Mouse (Mus musculus): Measurements from ENCODE around the gene Fcho1. TPM values are rescaled to one million over a fixed set of nuclear protein-coding genes. Genes with fewer than 3 reads are reported as not detected.

The Fcho1 gene
- total RNA-seq, 1 experiment, result 21.9 TPM

DNA sequence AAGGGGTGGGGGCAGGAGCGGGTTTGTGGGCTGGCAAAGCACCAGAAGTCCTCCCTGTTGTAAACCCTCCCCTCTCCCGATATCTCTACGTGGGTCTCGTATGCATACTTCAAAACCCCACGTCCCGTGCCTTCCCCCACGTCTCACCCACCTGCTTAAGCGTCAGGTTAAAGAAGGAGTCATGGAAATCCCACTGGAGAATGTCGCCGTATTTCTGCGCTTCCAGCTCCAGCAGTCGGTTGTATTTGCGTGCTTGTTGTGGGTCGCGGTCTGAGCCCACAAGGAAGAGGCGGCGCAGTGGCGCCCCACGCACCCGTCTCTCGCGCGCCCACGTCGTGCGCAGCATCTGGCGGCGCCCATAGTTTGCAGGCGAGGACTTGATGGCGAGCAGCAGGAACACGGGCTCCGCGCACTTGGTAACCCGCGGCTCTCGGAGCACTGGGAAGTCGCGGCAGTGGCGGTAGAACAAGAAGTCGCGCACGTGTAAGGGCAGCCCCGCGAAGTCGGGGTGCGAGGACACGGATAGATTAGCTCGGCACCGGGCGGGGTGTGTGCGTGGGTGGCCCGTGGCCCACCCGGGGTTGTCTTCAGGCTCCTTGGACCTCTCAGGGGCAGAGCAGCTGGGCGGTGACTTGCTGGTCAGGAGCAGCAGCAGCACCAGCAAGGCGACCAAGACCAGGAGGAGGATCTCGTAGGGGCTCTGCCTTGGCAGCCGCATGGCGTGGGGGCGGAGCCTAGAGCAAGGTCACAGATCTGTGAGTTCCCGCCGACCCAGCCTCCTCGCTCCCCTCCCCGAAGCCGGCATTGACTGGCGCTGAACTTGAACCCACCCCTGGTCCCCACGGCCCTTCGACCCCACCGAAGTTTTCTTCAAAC is 32.1 kb downstream of the Fcho1 start:
- in situ Hi-C loops (cut with MboI; ENCODE audit: low sequenced_read_pairs in 2 of 2, unreplicated experiment in 2 of 2), result no loop called here
- Histone ChIP-seq H3K4me1 (ENCODE audit: control insufficient read depth in 2 of 2, insufficient read depth in 2 of 2, low read length in 2 of 2, poor library complexity in 1 of 2) (peaks cover 0 to 27% of the 10 kb centered on the region in 2 experiments; a peak in 2 of 4 replicates), H3K36me3 (ENCODE audit: control insufficient read depth, insufficient read depth, low read length, poor library complexity, severe bottlenecking) (no peaks in the 10 kb centered on the region), H3K27ac (ENCODE audit: insufficient read depth, low read depth, low read length, poor library complexity, severe bottlenecking) (no peak overlapping the region), H3K9ac (ENCODE audit: insufficient read depth, low read depth, low read length, poor library complexity, severe bottlenecking) (no peak overlapping the region), H3K4me3 (ENCODE audit: insufficient read depth in 1 of 2, low read depth in 1 of 2, low read length in 2 of 2, poor library complexity in 1 of 2, severe bottlenecking in 1 of 2) (peak overlapping the region; percentile 27 to 56; a peak in 3 of 4 replicates), H3K9me3 (ENCODE audit: control insufficient read depth, insufficient read depth, low read depth, low read length) (no peaks in the 10 kb centered on the region)
- no peak for TF ChIP-seq CHD2 (IDR thresholded peaks at IDR 0.05; ENCODE audit: low read depth, low read length)
- no peak for TF ChIP-seq ZNF384 (IDR thresholded peaks at IDR 0.05; ENCODE audit: low read depth, low read length)
- no peak for TF ChIP-seq ZC3H11A (IDR thresholded peaks at IDR 0.05; ENCODE audit: borderline replicate concordance, low read depth, low read length)
- no peak for TF ChIP-seq MAFK (IDR thresholded peaks at IDR 0.05; ENCODE audit: insufficient read depth, low read depth, low read length)
- TF ChIP-seq HCFC1 (IDR thresholded peaks at IDR 0.05; ENCODE audit: borderline replicate concordance, insufficient read depth, low read length), result no peak
- no peak for DNase-seq (ENCODE audit: low read depth, low spot score)

DNA sequence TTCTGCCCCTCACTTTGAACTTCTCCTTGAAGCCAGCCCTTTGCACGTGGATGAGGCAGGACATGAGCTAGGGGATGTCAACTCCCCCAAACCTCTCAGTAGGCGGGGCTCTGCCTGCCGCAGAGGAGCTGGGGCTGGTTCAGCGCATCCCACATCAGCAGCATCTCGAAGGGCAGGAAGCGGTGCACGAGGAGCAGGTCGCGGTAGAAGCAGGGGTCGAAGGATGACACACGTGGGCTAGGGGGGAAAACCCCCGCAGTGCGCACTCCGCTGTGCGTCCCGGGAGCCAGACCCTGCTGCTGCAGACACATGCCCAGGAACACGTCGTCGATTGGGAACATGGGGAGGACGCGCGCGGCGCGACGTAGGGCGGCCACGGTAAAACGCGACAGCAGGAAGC is 33.0 kb downstream of the Fcho1 start:
- TF ChIP-seq CHD2 (IDR thresholded peaks at IDR 0.05; ENCODE audit: low read depth, low read length) (no peak), HCFC1 (IDR thresholded peaks at IDR 0.05; ENCODE audit: borderline replicate concordance, insufficient read depth, low read length) (no peak), MAFK (IDR thresholded peaks at IDR 0.05; ENCODE audit: insufficient read depth, low read depth, low read length) (no peak), ZNF384 (IDR thresholded peaks at IDR 0.05; ENCODE audit: low read depth, low read length) (no peak), ZC3H11A (IDR thresholded peaks at IDR 0.05; ENCODE audit: borderline replicate concordance, low read depth, low read length) (no peak)
- in situ Hi-C loops (cut with MboI; ENCODE audit: low sequenced_read_pairs in 2 of 2, unreplicated experiment in 2 of 2), result no loop called here
- H3K9me3 ChIP-seq (ENCODE audit: control insufficient read depth, insufficient read depth, low read depth, low read length), result no peaks in the 10 kb centered on the region

GRCm38 (mm10) chr8:71689028-71689427 is 36.5 kb downstream of the Fcho1 start, which contains the start of gene Insl3:
Insl3 (plus strand) TSS chr8:71689214.
- H3K36me3 ChIP-seq (ENCODE audit: control insufficient read depth, insufficient read depth, low read length, poor library complexity, severe bottlenecking), result 0 out of 2 replicates have a peak, but pooled peaks cover 2% of the 10 kb centered on the region
- peak within 1 kb of the TSS; percentile 25; the same call in 1 of the 2 replicates for H3K9ac ChIP-seq (ENCODE audit: insufficient read depth, low read depth, low read length, poor library complexity, severe bottlenecking)
- no peaks in the 10 kb centered on the region for H3K9me3 ChIP-seq (ENCODE audit: control insufficient read depth, insufficient read depth, low read depth, low read length)
- peak within 1 kb of the TSS; percentile 9 to 54; a peak in 3 of 4 replicates for H3K4me3 ChIP-seq (ENCODE audit: insufficient read depth in 1 of 2, low read depth in 1 of 2, low read length in 2 of 2, poor library complexity in 1 of 2, severe bottlenecking in 1 of 2)
- in situ Hi-C loops (cut with MboI; ENCODE audit: low sequenced_read_pairs in 2 of 2, unreplicated experiment in 2 of 2), result no loop called here
- H3K27ac ChIP-seq (ENCODE audit: insufficient read depth, low read depth, low read length, poor library complexity, severe bottlenecking), result no peak within 1 kb of the TSS
- H3K4me1 ChIP-seq (ENCODE audit: control insufficient read depth in 2 of 2, insufficient read depth in 2 of 2, low read length in 2 of 2, poor library complexity in 1 of 2), result peaks cover 0 to 47% of the 10 kb centered on the region in 2 experiments; a peak in 2 of 4 replicates
- TF ChIP-seq ZNF384 (IDR thresholded peaks at IDR 0.05; ENCODE audit: low read depth, low read length), result no peak
- no peak for TF ChIP-seq MAFK (IDR thresholded peaks at IDR 0.05; ENCODE audit: insufficient read depth, low read depth, low read length)
- TF ChIP-seq CHD2 (IDR thresholded peaks at IDR 0.05; ENCODE audit: low read depth, low read length), result no peak
- no peak for TF ChIP-seq ZC3H11A (IDR thresholded peaks at IDR 0.05; ENCODE audit: borderline replicate concordance, low read depth, low read length)
- no peak for TF ChIP-seq HCFC1 (IDR thresholded peaks at IDR 0.05; ENCODE audit: borderline replicate concordance, insufficient read depth, low read length)
- no peak for DNase-seq (ENCODE audit: low read depth, low spot score)

More for the DNA sequence above, 33.0 kb downstream of the Fcho1 start:
- Histone ChIP-seq H3K9ac (ENCODE audit: insufficient read depth, low read depth, low read length, poor library complexity, severe bottlenecking) (no peak overlapping the region; the same call in 1 of the 2 replicates), H3K4me3 (ENCODE audit: insufficient read depth in 1 of 2, low read depth in 1 of 2, low read length in 2 of 2, poor library complexity in 1 of 2, severe bottlenecking in 1 of 2) (peak overlapping the region; percentile 13 to 56; a peak in 3 of 4 replicates), H3K27ac (ENCODE audit: insufficient read depth, low read depth, low read length, poor library complexity, severe bottlenecking) (no peak overlapping the region), H3K4me1 (ENCODE audit: control insufficient read depth in 2 of 2, insufficient read depth in 2 of 2, low read length in 2 of 2, poor library complexity in 1 of 2) (peaks cover 0 to 31% of the 10 kb centered on the region in 2 experiments; a peak in 2 of 4 replicates), H3K36me3 (ENCODE audit: control insufficient read depth, insufficient read depth, low read length, poor library complexity, severe bottlenecking) (no peaks in the 10 kb centered on the region)
- no peak for DNase-seq (ENCODE audit: low read depth, low spot score)

- H3K9ac ChIP-seq (ENCODE audit: insufficient read depth, low read depth, low read length, poor library complexity, severe bottlenecking), result no peak overlapping the region
- H3K27ac ChIP-seq (ENCODE audit: insufficient read depth, low read depth, low read length, poor library complexity, severe bottlenecking), result no peak overlapping the region
- H3K4me1 ChIP-seq (ENCODE audit: control insufficient read depth in 2 of 2, insufficient read depth in 2 of 2, low read length in 2 of 2, poor library complexity in 1 of 2), result peaks cover 0 to 37% of the 10 kb centered on the region in 2 experiments; a peak in 2 of 4 replicates
- TF ChIP-seq HCFC1 (IDR thresholded peaks at IDR 0.05; ENCODE audit: borderline replicate concordance, insufficient read depth, low read length) (no peak), ZC3H11A (IDR thresholded peaks at IDR 0.05; ENCODE audit: borderline replicate concordance, low read depth, low read length) (no peak), CHD2 (IDR thresholded peaks at IDR 0.05; ENCODE audit: low read depth, low read length) (no peak), ZNF384 (IDR thresholded peaks at IDR 0.05; ENCODE audit: low read depth, low read length) (no peak), MAFK (IDR thresholded peaks at IDR 0.05; ENCODE audit: insufficient read depth, low read depth, low read length) (no peak)
- in situ Hi-C loops (cut with MboI; ENCODE audit: low sequenced_read_pairs in 2 of 2, unreplicated experiment in 2 of 2), result no loop called here
- no peak overlapping the region; a peak in 1 of 4 replicates for H3K4me3 ChIP-seq (ENCODE audit: insufficient read depth in 1 of 2, low read depth in 1 of 2, low read length in 2 of 2, poor library complexity in 1 of 2, severe bottlenecking in 1 of 2)
- no peaks in the 10 kb centered on the region for H3K9me3 ChIP-seq (ENCODE audit: control insufficient read depth, insufficient read depth, low read depth, low read length)
- peaks cover 8% of the 10 kb centered on the region; the same call in 1 of the 2 replicates for H3K36me3 ChIP-seq (ENCODE audit: control insufficient read depth, insufficient read depth, low read length, poor library complexity, severe bottlenecking)
- DNase-seq (ENCODE audit: low read depth, low spot score), result no peak
These were observed 37.9 kb downstream of the Fcho1 start for GRCm38 (mm10) chr8:71687616-71688015.

All from ES-E14 (cell line).